Mouse (Mus musculus): ENCODE results near the gene Trim67. TPM values are rescaled to one million over a fixed set of nuclear protein-coding genes. Genes with fewer than 3 reads are reported as not detected.
A peak's percentile ranks its signal among the peaks of the same experiment; 100 is the strongest.

Gene Trim67
- polyA plus RNA-seq, 1 experiment = 0.30 TPM

- WGBS = 79% methylated on average over 3 of the region's 3 CpGs
- H3K36me3 ChIP-seq (ENCODE audit: control insufficient read depth, insufficient read depth, low read length) = no peaks in the 10 kb centered on the region
- TF ChIP-seq POLR2A (IDR thresholded peaks at IDR 0.05; ENCODE audit: low read depth, low read length) = no peak
- no peak for TF ChIP-seq CTCF (conservative IDR thresholded peaks at IDR 0.05; ENCODE audit: insufficient read depth, insufficient read length, low read depth, low read length)
- H3K4me3 ChIP-seq (ENCODE audit: insufficient read depth, low read depth, low read length) = no peak overlapping the region
- no peak overlapping the region for H3K27ac ChIP-seq (ENCODE audit: insufficient read depth, low read depth, low read length)
- no peak for DNase-seq
- no peaks in the 10 kb centered on the region for H3K27me3 ChIP-seq (replicated peaks; ENCODE audit: control insufficient read depth, insufficient read depth, low read length)
- no peaks in the 10 kb centered on the region for H3K4me1 ChIP-seq (ENCODE audit: control insufficient read depth, insufficient read depth, low read length)
Measured at GRCm38 (mm10) chr8:124782431-124782830, 10.5 kb upstream of the Trim67 start.

- DNase-seq = no peak
- H3K36me3 ChIP-seq (ENCODE audit: control insufficient read depth, insufficient read depth, low read length) = no peaks in the 10 kb centered on the region
- H3K27ac ChIP-seq (ENCODE audit: insufficient read depth, low read depth, low read length) = no peak overlapping the region
- H3K4me1 ChIP-seq (ENCODE audit: control insufficient read depth, insufficient read depth, low read length) = no peaks in the 10 kb centered on the region
- TF ChIP-seq POLR2A (IDR thresholded peaks at IDR 0.05; ENCODE audit: low read depth, low read length) = no peak
- no peak for TF ChIP-seq CTCF (conservative IDR thresholded peaks at IDR 0.05; ENCODE audit: insufficient read depth, insufficient read length, low read depth, low read length)
- 81% methylated on average over 15 of the region's 15 CpGs for WGBS
- H3K4me3 ChIP-seq (ENCODE audit: insufficient read depth, low read depth, low read length) = no peak overlapping the region
- H3K27me3 ChIP-seq (replicated peaks; ENCODE audit: control insufficient read depth, insufficient read depth, low read length) = no peaks in the 10 kb centered on the region
Measured at GRCm38 (mm10) chr8:124783228-124783627, 9.7 kb upstream of the Trim67 start.

- H3K4me3 ChIP-seq (ENCODE audit: insufficient read depth, low read depth, low read length) = no peak overlapping the region
- no peaks in the 10 kb centered on the region for H3K4me1 ChIP-seq (ENCODE audit: control insufficient read depth, insufficient read depth, low read length)
- no peaks in the 10 kb centered on the region for H3K36me3 ChIP-seq (ENCODE audit: control insufficient read depth, insufficient read depth, low read length)
- no peaks in the 10 kb centered on the region for H3K27me3 ChIP-seq (replicated peaks; ENCODE audit: control insufficient read depth, insufficient read depth, low read length)
- DNase-seq = no peak
- WGBS = 84% methylated on average over 13 of the region's 13 CpGs
- H3K27ac ChIP-seq (ENCODE audit: insufficient read depth, low read depth, low read length) = no peak overlapping the region
- no peak for TF ChIP-seq CTCF (conservative IDR thresholded peaks at IDR 0.05; ENCODE audit: insufficient read depth, insufficient read length, low read depth, low read length)
- no peak for TF ChIP-seq POLR2A (IDR thresholded peaks at IDR 0.05; ENCODE audit: low read depth, low read length)
Measured at GRCm38 (mm10) chr8:124784613-124785012, 8.3 kb upstream of the Trim67 start.

- H3K36me3 ChIP-seq (ENCODE audit: control insufficient read depth, insufficient read depth, low read length) = no peaks in the 10 kb centered on the region
- H3K4me3 ChIP-seq (ENCODE audit: insufficient read depth, low read depth, low read length) = no peak overlapping the region
- no peaks in the 10 kb centered on the region for H3K27me3 ChIP-seq (replicated peaks; ENCODE audit: control insufficient read depth, insufficient read depth, low read length)
- H3K27ac ChIP-seq (ENCODE audit: insufficient read depth, low read depth, low read length) = no peak overlapping the region
- H3K4me1 ChIP-seq (ENCODE audit: control insufficient read depth, insufficient read depth, low read length) = 0 out of 2 replicates have a peak, but pooled peaks cover 5% of the 10 kb centered on the region
- WGBS = 80% methylated on average over 4 of the region's 4 CpGs
- no peak for DNase-seq
- TF ChIP-seq CTCF (conservative IDR thresholded peaks at IDR 0.05; ENCODE audit: insufficient read depth, insufficient read length, low read depth, low read length) (no peak), POLR2A (IDR thresholded peaks at IDR 0.05; ENCODE audit: low read depth, low read length) (no peak)
Measured at GRCm38 (mm10) chr8:124790676-124791075, 2.2 kb upstream of the Trim67 start.

GRCm38 (mm10) chr8:124791751-124792150 lies 1.1 kb upstream of the Trim67 start:
- no peak overlapping the region for H3K4me3 ChIP-seq (ENCODE audit: insufficient read depth, low read depth, low read length)
- 0 out of 2 replicates have a peak, but pooled peaks cover 5% of the 10 kb centered on the region for H3K4me1 ChIP-seq (ENCODE audit: control insufficient read depth, insufficient read depth, low read length)
- no peaks in the 10 kb centered on the region for H3K36me3 ChIP-seq (ENCODE audit: control insufficient read depth, insufficient read depth, low read length)
- no peaks in the 10 kb centered on the region for H3K27me3 ChIP-seq (replicated peaks; ENCODE audit: control insufficient read depth, insufficient read depth, low read length)
- H3K27ac ChIP-seq (ENCODE audit: insufficient read depth, low read depth, low read length) = no peak overlapping the region
- no peak for DNase-seq
- WGBS = 52% methylated on average over 4 of the region's 4 CpGs
- TF ChIP-seq POLR2A (IDR thresholded peaks at IDR 0.05; ENCODE audit: low read depth, low read length) (no peak), CTCF (conservative IDR thresholded peaks at IDR 0.05; ENCODE audit: insufficient read depth, insufficient read length, low read depth, low read length) (no peak)

GRCm38 (mm10) chr8:124792186-124792585 lies 706 bp upstream of the Trim67 start:
- Histone ChIP-seq H3K36me3 (ENCODE audit: control insufficient read depth, insufficient read depth, low read length) (no peaks in the 10 kb centered on the region), H3K4me1 (ENCODE audit: control insufficient read depth, insufficient read depth, low read length) (0 out of 2 replicates have a peak, but pooled peaks cover 5% of the 10 kb centered on the region), H3K4me3 (ENCODE audit: insufficient read depth, low read depth, low read length) (no peak overlapping the region), H3K27me3 (replicated peaks; ENCODE audit: control insufficient read depth, insufficient read depth, low read length) (no peaks in the 10 kb centered on the region), H3K27ac (ENCODE audit: insufficient read depth, low read depth, low read length) (no peak overlapping the region)
- TF ChIP-seq CTCF (conservative IDR thresholded peaks at IDR 0.05; ENCODE audit: insufficient read depth, insufficient read length, low read depth, low read length) (no peak), POLR2A (IDR thresholded peaks at IDR 0.05; ENCODE audit: low read depth, low read length) (no peak)
- WGBS = 3% methylated on average over 32 of the region's 32 CpGs
- no peak for DNase-seq

GRCm38 (mm10) chr8:124793172-124793651 lies 320 bp downstream of the Trim67 start:
- H3K36me3 ChIP-seq (ENCODE audit: control insufficient read depth, insufficient read depth, low read length) = no peaks in the 10 kb centered on the region
- H3K27me3 ChIP-seq (replicated peaks; ENCODE audit: control insufficient read depth, insufficient read depth, low read length) = no peaks in the 10 kb centered on the region
- no peak overlapping the region for H3K4me3 ChIP-seq (ENCODE audit: insufficient read depth, low read depth, low read length)
- TF ChIP-seq POLR2A (IDR thresholded peaks at IDR 0.05; ENCODE audit: low read depth, low read length) = no peak
- H3K4me1 ChIP-seq (ENCODE audit: control insufficient read depth, insufficient read depth, low read length) = 0 out of 2 replicates have a peak, but pooled peaks cover 5% of the 10 kb centered on the region
- peak; percentile 91 for DNase-seq
- WGBS = under 1% methylated on average over 48 of the region's 51 CpGs
- H3K27ac ChIP-seq (ENCODE audit: insufficient read depth, low read depth, low read length) = no peak overlapping the region

Data from kidney, adult 2 months (tissue).